Mouse (Mus musculus) MEL (cell line): ENCODE results near the gene Cd180. TPM values are rescaled to one million over a fixed set of nuclear protein-coding genes. Genes with fewer than 3 reads are reported as not detected.

Experiments used
- DNase-seq: peaks from one replicate; pipeline ENCODE4 v3.0.0; 2011; ENCODE audit warnings: low read depth, low spot score
- H3K27ac ChIP-seq: 2 replicates; pipeline ENCODE4 v1.5.1; 2012; ENCODE audit warnings: low read depth, mild to moderate bottlenecking, control low read depth, low read length, moderate library complexity; ENCODE audit not compliant: control insufficient read depth
- H3K27me3 ChIP-seq, 2 experiments: fragments of 150-350 bp in 1 of 2; sonication (generic) in 1 of 2; 2 replicates each; pipeline ENCODE4 v1.6.1; 2012; ENCODE audit warnings: low read length in 2 of 2, mild to moderate bottlenecking in 2 of 2, improper control_type of control experiment in 1 of 2, moderate library complexity in 1 of 2; ENCODE audit not compliant: insufficient read depth in 2 of 2, control insufficient read depth in 1 of 2
- H3K36me3 ChIP-seq, 2 experiments: 2 replicates each; pipeline ENCODE4 v1.6.1; 2012 to 2014; ENCODE audit warnings: low read length in 2 of 2, improper control_type of control experiment in 1 of 2, inconsistent platforms in 1 of 2, mild to moderate bottlenecking in 1 of 2; ENCODE audit not compliant: insufficient read depth in 2 of 2, control insufficient read depth in 1 of 2
- H3K4me1 ChIP-seq, 2 experiments: fragments of 150-350 bp in 1 of 2; sonication (generic) in 1 of 2; 2 replicates each; pipeline ENCODE4 v1.6.1; 2012; ENCODE audit warnings: low read length in 2 of 2, improper control_type of control experiment in 1 of 2, mild to moderate bottlenecking in 1 of 2; ENCODE audit not compliant: insufficient read depth in 2 of 2, control insufficient read depth in 1 of 2
- H3K4me3 ChIP-seq, 2 experiments: fragments of 150-350 bp in 1 of 2; sonication (generic) in 1 of 2; 2 replicates each; pipeline ENCODE4 v1.5.1; 2012; ENCODE audit warnings: low read depth in 2 of 2, low read length in 2 of 2, mild to moderate bottlenecking in 2 of 2, moderate library complexity in 2 of 2, control low read depth in 1 of 2, improper control_type of control experiment in 1 of 2; ENCODE audit not compliant: control insufficient read depth in 1 of 2, insufficient read depth in 1 of 2
- H3K79me2 ChIP-seq: 2 replicates; pipeline ENCODE4 v1.6.1; 2012; ENCODE audit warnings: mild to moderate bottlenecking, low read length, moderate library complexity; ENCODE audit not compliant: control insufficient read depth, poor library complexity, insufficient read depth
- H3K9ac ChIP-seq: 2 replicates; pipeline ENCODE4 v1.6.1; 2012; ENCODE audit warnings: low read depth, mild to moderate bottlenecking, control low read depth, low read length, moderate library complexity; ENCODE audit not compliant: control insufficient read depth, poor library complexity, severe bottlenecking
- H3K9me3 ChIP-seq: fragments of 150-350 bp; sonication (generic); replicated peaks from 2 replicates; pipeline ENCODE4 v1.6.1; 2012; ENCODE audit warnings: mild to moderate bottlenecking, low read length, improper control_type of control experiment, moderate library complexity; ENCODE audit not compliant: insufficient read depth
- BHLHE40 ChIP-seq: IDR thresholded peaks from 2 replicates; pipeline ENCODE4 v1.6.1; 2012; ENCODE audit warnings: low read depth, mild to moderate bottlenecking, inconsistent platforms, low read length, improper control_type of control experiment, borderline replicate concordance
- CHD1 ChIP-seq: IDR thresholded peaks from 2 replicates; pipeline ENCODE4 v1.6.1; 2012; ENCODE audit warnings: low read depth, mild to moderate bottlenecking, inconsistent platforms, low read length, improper control_type of control experiment
- CHD2 ChIP-seq: IDR thresholded peaks from 2 replicates; pipeline ENCODE4 v1.6.1; 2011; ENCODE audit warnings: low read length, improper control_type of control experiment
- CTCF ChIP-seq, 3 experiments: IDR thresholded peaks in 2 of 3; conservative IDR thresholded peaks in 1 of 3; 2 replicates each; pipeline ENCODE4 v1.5.1; 2011 to 2012; ENCODE audit warnings: low read length in 3 of 3, low read depth in 2 of 3, mild to moderate bottlenecking in 2 of 3, improper control_type of control experiment in 1 of 3, inconsistent platforms in 1 of 3, mixed read lengths in 1 of 3, moderate library complexity in 1 of 3; ENCODE audit not compliant: control insufficient read depth in 1 of 3, insufficient read depth in 1 of 3, poor library complexity in 1 of 3, severe bottlenecking in 1 of 3
- ELF1 ChIP-seq: IDR thresholded peaks from 2 replicates; pipeline ENCODE4 v1.6.1; 2014; ENCODE audit warnings: low read depth, mild to moderate bottlenecking, inconsistent platforms, low read length, improper control_type of control experiment, moderate library complexity
- JUND ChIP-seq: IDR thresholded peaks from 2 replicates; pipeline ENCODE4 v1.6.1; 2011; ENCODE audit warnings: low read depth, mild to moderate bottlenecking, improper control_type of control experiment, low read length
- MAFK ChIP-seq: IDR thresholded peaks from 2 replicates; pipeline ENCODE4 v1.6.1; 2011; ENCODE audit warnings: low read depth, mild to moderate bottlenecking, low read length, improper control_type of control experiment, borderline replicate concordance
- MAX ChIP-seq: IDR thresholded peaks from 2 replicates; pipeline ENCODE4 v1.6.1; 2011; ENCODE audit warnings: low read length, improper control_type of control experiment
- MAZ ChIP-seq: IDR thresholded peaks from 2 replicates; pipeline ENCODE4 v1.6.1; 2012; ENCODE audit warnings: low read depth, mild to moderate bottlenecking, inconsistent platforms, low read length, improper control_type of control experiment
- MEF2A ChIP-seq: IDR thresholded peaks from 2 replicates; pipeline ENCODE4 v1.6.1; 2014; ENCODE audit warnings: low read depth, mild to moderate bottlenecking, inconsistent platforms, low read length, improper control_type of control experiment; ENCODE audit not compliant: poor library complexity, insufficient replicate concordance, severe bottlenecking; ENCODE audit errors: extremely low read depth
- MXI1 ChIP-seq: IDR thresholded peaks from 2 replicates; pipeline ENCODE4 v1.6.1; 2011; ENCODE audit warnings: mild to moderate bottlenecking, low read depth, low read length, improper control_type of control experiment
- MYB ChIP-seq: IDR thresholded peaks from 2 replicates; pipeline ENCODE4 v1.6.1; 2011; ENCODE audit warnings: mild to moderate bottlenecking, low read depth, low read length, improper control_type of control experiment
- MYC ChIP-seq: IDR thresholded peaks from 2 replicates; pipeline ENCODE4 v1.6.1; 2011; ENCODE audit warnings: low read depth, mild to moderate bottlenecking, low read length, improper control_type of control experiment, moderate library complexity
- NRF1 ChIP-seq: IDR thresholded peaks from 2 replicates; pipeline ENCODE4 v1.6.1; 2014; ENCODE audit warnings: low read depth, mild to moderate bottlenecking, inconsistent platforms, low read length, improper control_type of control experiment, moderate library complexity; ENCODE audit not compliant: poor library complexity, insufficient read depth, severe bottlenecking
- SMC3 ChIP-seq: IDR thresholded peaks from 2 replicates; pipeline ENCODE4 v1.6.1; 2011; ENCODE audit warnings: low read depth, low read length, improper control_type of control experiment
- TAL1 ChIP-seq: IDR thresholded peaks from 2 replicates; pipeline ENCODE4 v1.6.1; 2012; ENCODE audit warnings: mild to moderate bottlenecking, inconsistent platforms, low read length, moderate library complexity, mixed read lengths
- TBP ChIP-seq: IDR thresholded peaks from 2 replicates; pipeline ENCODE4 v1.8.0; 2011; ENCODE audit warnings: low read depth, low read length, improper control_type of control experiment
- UBTF ChIP-seq: IDR thresholded peaks from 2 replicates; pipeline ENCODE4 v1.6.1; 2012; ENCODE audit warnings: low read depth, mild to moderate bottlenecking, inconsistent platforms, low read length, improper control_type of control experiment, moderate library complexity, borderline replicate concordance; ENCODE audit not compliant: insufficient read depth
- ZMIZ1 ChIP-seq: IDR thresholded peaks from 2 replicates; pipeline ENCODE4 v1.6.1; 2012; ENCODE audit warnings: low read depth, mild to moderate bottlenecking, inconsistent platforms, low read length, improper control_type of control experiment, moderate library complexity
- polyA plus RNA-seq, 2 experiments: library from polyadenylated mRNA; stranded (reverse) in 1 of 2; unstranded in 1 of 2; fragments of >175 nt in 1 of 2; fragments of >200 nt in 1 of 2; gene quantifications; 2 replicates each; pipeline versions ENCODE4 v1.2.1 to v1.2.4; 2012; ENCODE audit warnings: low replicate concordance in 2 of 2, low read depth in 1 of 2; ENCODE audit not compliant: insufficient read length in 2 of 2, insufficient read depth in 1 of 2, missing spikeins in 1 of 2
- total RNA-seq: library from RNA; depleted of rRNA; stranded (reverse); fragments of 300-350 nt; gene quantifications from 2 replicates; pipeline ENCODE4 v1.2.3, GENCODE M21; 2012

Cd180 gene
- total and polyA plus RNA-seq, 3 experiments = 0.12 to 1.8 TPM; not detected in 1

DNA sequence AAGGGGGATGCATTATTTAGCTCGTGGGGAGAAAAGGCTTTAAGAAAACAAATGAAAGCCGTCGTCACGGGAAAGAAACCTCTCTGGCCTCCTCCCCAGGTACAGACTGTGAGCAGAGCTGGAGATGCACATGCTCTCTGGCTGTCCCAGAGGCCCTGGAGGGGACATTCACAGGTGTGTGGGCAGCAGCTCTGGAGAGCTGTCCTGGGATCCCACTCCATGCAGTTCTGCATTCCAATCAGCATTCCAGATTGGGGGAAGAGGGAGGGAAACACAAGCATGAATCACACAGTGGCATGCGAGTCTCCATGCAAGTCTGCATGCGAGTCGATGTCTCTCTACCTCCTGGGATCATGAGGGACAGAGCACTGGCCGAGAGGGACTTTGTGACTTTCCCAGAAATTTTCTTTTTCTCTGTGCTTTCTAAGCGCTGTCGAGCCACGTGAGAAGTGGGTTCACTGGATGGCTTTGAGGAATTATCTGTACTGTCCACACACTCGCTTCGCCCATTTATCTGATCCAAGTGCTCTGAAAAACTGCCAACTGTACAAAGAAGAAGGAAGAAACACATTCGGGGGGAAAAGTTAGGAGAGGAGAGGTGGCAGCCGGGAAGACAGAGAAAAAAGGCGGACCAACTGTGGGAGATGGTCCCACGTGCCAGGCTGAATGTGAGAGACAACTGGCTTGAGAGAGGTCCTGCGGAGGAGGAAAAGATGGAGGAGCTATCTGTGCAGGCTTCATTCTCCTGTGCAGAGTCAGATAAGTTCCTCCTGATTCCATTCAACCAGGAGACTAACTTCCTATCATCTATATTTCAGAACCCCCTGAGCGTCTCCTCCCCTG is 60.6 kb downstream of the Cd180 start (continued):
- no peak for TF ChIP-seq ELF1
- peak; percentile 85 for TF ChIP-seq MYC
- TF ChIP-seq TAL1 = peak; percentile 59
- TF ChIP-seq MAZ = no peak

DNA sequence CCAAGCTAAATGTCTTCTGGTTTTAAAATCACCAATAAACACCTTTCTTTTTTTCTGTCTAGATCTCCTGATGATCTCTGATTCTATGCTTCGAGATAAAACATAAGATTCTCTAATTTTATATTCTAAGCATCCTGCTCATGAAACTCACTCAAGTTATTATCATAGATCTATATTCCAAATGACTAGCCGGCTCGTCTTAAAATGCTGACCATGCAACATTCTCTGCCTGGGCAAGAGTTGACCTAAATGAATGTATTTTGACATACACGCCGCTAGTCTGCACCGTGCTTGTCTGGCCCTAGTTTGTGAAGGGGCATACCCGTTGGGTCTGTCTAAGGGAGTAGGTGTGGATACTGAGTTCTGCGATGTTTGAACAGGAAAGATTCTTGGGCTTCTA is 61.8 kb downstream of the Cd180 start:
- Histone ChIP-seq H3K4me3 (no peak overlapping the region), H3K27me3 (no peaks in the 10 kb centered on the region), H3K4me1 (peaks cover 9 to 22% of the 10 kb centered on the region in 2 experiments), H3K36me3 (peaks cover 0 to 24% of the 10 kb centered on the region in 2 experiments; a peak in 3 of 4 replicates), H3K27ac (no peak overlapping the region), H3K9me3 (no peaks in the 10 kb centered on the region), H3K79me2 (no peaks in the 10 kb centered on the region), H3K9ac (no peak overlapping the region)
- no peak for DNase-seq
- TF ChIP-seq MAFK = peak; percentile 74; the same call in 1 of the 2 replicates
- no peak for TF ChIP-seq ZMIZ1

DNA sequence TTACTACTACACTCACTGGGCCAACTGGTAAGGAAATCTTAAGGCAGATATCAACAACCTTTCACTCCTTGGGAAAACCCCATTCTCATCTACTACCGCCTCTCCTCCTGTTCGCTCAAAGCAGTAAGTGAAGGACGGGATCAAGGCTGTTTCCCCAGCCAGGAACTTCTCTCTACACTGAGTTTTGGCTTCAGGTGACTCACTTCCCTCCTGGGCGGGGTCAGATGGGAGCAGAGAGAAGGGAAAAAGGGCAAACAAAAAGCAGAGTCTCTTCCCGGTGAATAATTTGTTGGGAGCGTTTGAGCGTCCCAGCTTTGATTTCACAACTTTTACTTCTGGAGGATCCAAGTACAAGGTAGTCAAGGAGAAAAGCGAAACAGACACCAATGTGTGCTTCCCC is 62.7 kb downstream of the Cd180 start:
- no peak for DNase-seq
- no peak overlapping the region for H3K4me3 ChIP-seq
- no peaks in the 10 kb centered on the region for H3K9me3 ChIP-seq
- H3K27me3 ChIP-seq = no peaks in the 10 kb centered on the region
- TF ChIP-seq CTCF (IDR thresholded peaks at IDR 0.05 in 2 of 3, conservative IDR thresholded peaks at IDR 0.05 in 1 of 3; ENCODE audit: control insufficient read depth in 1 of 3, insufficient read depth in 1 of 3, low read depth in 2 of 3, low read length in 3 of 3, poor library complexity in 1 of 3, severe bottlenecking in 1 of 3) (no peak), JUND (no peak), MYC (no peak), CHD2 (no peak), MAFK (no peak)
- TF ChIP-seq, all 39 proteins: peak for 0
- Histone ChIP-seq H3K9ac (no peak overlapping the region), H3K4me1 (peaks cover 9 to 22% of the 10 kb centered on the region in 2 experiments), H3K36me3 (peaks cover 0 to 25% of the 10 kb centered on the region in 2 experiments; a peak in 3 of 4 replicates), H3K79me2 (no peaks in the 10 kb centered on the region), H3K27ac (no peak overlapping the region)

DNA sequence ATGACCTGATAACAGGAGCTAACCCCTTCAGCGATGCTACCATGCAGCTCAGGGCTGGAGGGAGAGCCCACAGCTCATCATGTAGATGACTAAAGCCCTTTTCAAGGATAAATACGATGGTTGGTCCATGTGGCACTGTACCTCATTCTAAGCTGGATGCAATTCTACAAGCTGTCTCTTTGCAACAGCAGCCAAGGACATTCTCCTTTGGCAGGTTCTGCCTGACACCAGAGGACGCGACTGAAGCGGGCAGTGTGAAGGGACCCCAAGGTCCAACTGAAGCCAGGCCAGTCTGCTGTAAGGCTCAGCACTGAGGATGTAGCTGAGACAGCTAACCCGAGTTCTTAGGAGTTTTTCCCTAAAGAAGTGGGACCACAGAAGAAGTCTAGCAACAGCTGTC is 64.7 kb downstream of the Cd180 start:
- Histone ChIP-seq H3K4me3 (no peak overlapping the region), H3K9ac (no peak overlapping the region), H3K79me2 (no peaks in the 10 kb centered on the region), H3K9me3 (no peaks in the 10 kb centered on the region), H3K27me3 (no peaks in the 10 kb centered on the region), H3K4me1 (peaks cover 12 to 28% of the 10 kb centered on the region in 2 experiments), H3K27ac (no peak overlapping the region), H3K36me3 (peaks cover 0 to 30% of the 10 kb centered on the region in 2 experiments; a peak in 3 of 4 replicates)
- no peak for DNase-seq
- no peak for TF ChIP-seq MYC
- no peak for TF ChIP-seq UBTF
- no peak for TF ChIP-seq SMC3
- no peak for TF ChIP-seq CHD1
- TF ChIP-seq TBP = no peak
- TF ChIP-seq MAFK = no peak
- TF ChIP-seq MYB = no peak
- TF ChIP-seq BHLHE40 = no peak
- TF ChIP-seq NRF1 = no peak
- no peak for TF ChIP-seq CHD2
- no peak for TF ChIP-seq MEF2A
- no peak for TF ChIP-seq MXI1
- no peak for TF ChIP-seq CTCF (IDR thresholded peaks at IDR 0.05 in 2 of 3, conservative IDR thresholded peaks at IDR 0.05 in 1 of 3; ENCODE audit: control insufficient read depth in 1 of 3, insufficient read depth in 1 of 3, low read depth in 2 of 3, low read length in 3 of 3, poor library complexity in 1 of 3, severe bottlenecking in 1 of 3)
- TF ChIP-seq MAX = no peak
- TF ChIP-seq MAZ = no peak
- TF ChIP-seq ZMIZ1 = no peak
- TF ChIP-seq, all 39 proteins: peak for 0
